Mouse (Mus musculus) Muller cell, postnatal 12 days (primary cell): Measurements from ENCODE around the gene Ccdc141.
A peak's percentile ranks its signal among the peaks of the same experiment; 100 is the strongest.

ENCODE experiments used
- DNase-seq: peaks from one replicate; pipeline ENCODE4 v3.0.0-alpha.2; 2015; ENCODE audit errors: inconsistent ontology term

The Ccdc141 gene

GRCm38 (mm10) chr2:77170633-77171105 is at the start of gene Ccdc141:
TSS of gene Ccdc141 (minus strand) at chr2:77170636.
- peak; percentile 52 for DNase-seq

- DNase-seq = no peak
Observed at GRCm38 (mm10) chr2:77212885-77213284, 42.4 kb upstream of the Ccdc141 start.

- no peak for DNase-seq
Observed at GRCm38 (mm10) chr2:77206951-77207350, 36.5 kb upstream of the Ccdc141 start.

GRCm38 (mm10) chr2:77203916-77204315 is 33.5 kb upstream of the Ccdc141 start:
- no peak for DNase-seq

GRCm38 (mm10) chr2:77201900-77202299 is 31.5 kb upstream of the Ccdc141 start:
- DNase-seq = peak; percentile 48

GRCm38 (mm10) chr2:77200958-77201614 is 30.6 kb upstream of the Ccdc141 start:
- DNase-seq = peak; percentile 49

GRCm38 (mm10) chr2:77200379-77200778 is 29.9 kb upstream of the Ccdc141 start:
- no peak for DNase-seq

- no peak for DNase-seq
Observed at GRCm38 (mm10) chr2:77198246-77198645, 27.8 kb upstream of the Ccdc141 start.

- no peak for DNase-seq
Observed at GRCm38 (mm10) chr2:77196819-77197218, 26.4 kb upstream of the Ccdc141 start.

GRCm38 (mm10) chr2:77195056-77195455 is 24.6 kb upstream of the Ccdc141 start:
- no peak for DNase-seq

- DNase-seq = no peak
Observed at GRCm38 (mm10) chr2:77191811-77192210, 21.4 kb upstream of the Ccdc141 start.

GRCm38 (mm10) chr2:77190891-77191290 is 20.5 kb upstream of the Ccdc141 start:
- DNase-seq = no peak

GRCm38 (mm10) chr2:77190301-77190700 is 19.9 kb upstream of the Ccdc141 start:
- no peak for DNase-seq

- no peak for DNase-seq
Observed at GRCm38 (mm10) chr2:77189671-77190070, 19.2 kb upstream of the Ccdc141 start.

GRCm38 (mm10) chr2:77187501-77187900 is 17.1 kb upstream of the Ccdc141 start:
- no peak for DNase-seq

GRCm38 (mm10) chr2:77186912-77187311 is 16.5 kb upstream of the Ccdc141 start:
- peak; percentile 66 for DNase-seq

GRCm38 (mm10) chr2:77184049-77184571 is 13.7 kb upstream of the Ccdc141 start:
- DNase-seq = no peak

- no peak for DNase-seq
Observed at GRCm38 (mm10) chr2:77183646-77184045, 13.2 kb upstream of the Ccdc141 start.

GRCm38 (mm10) chr2:77182996-77183380 is 12.6 kb upstream of the Ccdc141 start:
- no peak for DNase-seq

GRCm38 (mm10) chr2:77182271-77182995 is 12.0 kb upstream of the Ccdc141 start:
- no peak for DNase-seq

GRCm38 (mm10) chr2:77177472-77177871 is 7.0 kb upstream of the Ccdc141 start:
- DNase-seq = no peak

- no peak for DNase-seq
Observed at GRCm38 (mm10) chr2:77176413-77176812, 6.0 kb upstream of the Ccdc141 start.

GRCm38 (mm10) chr2:77175411-77175810 is 5.0 kb upstream of the Ccdc141 start:
- no peak for DNase-seq
